In the genomic region with DNA sequence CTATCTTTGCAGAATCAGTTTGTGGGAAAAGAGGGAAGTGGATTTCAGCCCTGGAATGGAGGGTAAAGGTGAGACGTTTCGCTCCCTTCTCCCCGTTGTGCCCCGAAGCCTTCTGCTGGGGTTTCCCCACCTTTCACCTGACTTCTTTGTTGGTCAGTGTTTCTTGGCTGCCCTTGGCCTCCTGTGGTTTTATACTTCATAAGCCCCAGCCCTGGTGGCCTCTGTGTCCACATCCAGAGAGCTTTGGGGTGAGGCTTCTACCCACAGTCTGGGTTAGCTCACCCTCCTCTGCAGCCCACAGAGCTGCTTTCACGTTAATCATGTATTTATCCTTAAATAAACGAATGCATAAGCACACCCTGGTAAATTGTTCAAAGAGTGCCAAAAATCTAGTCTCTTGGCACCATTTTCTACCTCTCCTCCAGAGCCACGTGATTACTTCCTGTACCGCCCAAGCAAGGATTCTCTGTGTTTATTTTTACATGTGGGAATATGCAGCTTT, we compare ENCODE assay signal across 9 mouse cellular contexts.
DNase-seq lines count a peak whose midpoint lies in the region; ATAC-seq and TF ChIP-seq lines count a peak whose summit lies in the region.
"Had no signal": no experiment of that assay in that cellular context is flagged by ENCODE, and none has a peak within 500 bp of the region (broad histone marks: within the 10 kb centered on the region; RNA-seq: fewer than 3 reads in every experiment).

No protein-coding gene starts in this region.

- H3K4me1 ChIP-seq in hindbrain, postnatal 0 days (ENCODE audit: insufficient read depth, low read length), result peaks cover 13% of the 10 kb centered on the region
- peaks cover 11% of the 10 kb centered on the region; the same call in 1 of the 2 replicates for H3K4me1 ChIP-seq in hindbrain, embryonic 14.5 days (replicated peaks; ENCODE audit: control insufficient read depth, insufficient read depth, low read length)
- peaks cover 35% of the 10 kb centered on the region for H3K4me1 ChIP-seq in lung, embryonic 15.5 days
- H3K4me1 ChIP-seq in intestine, embryonic 16.5 days (ENCODE audit: control insufficient read depth, insufficient read depth, low read length), result peaks cover 29% of the 10 kb centered on the region

- H3K4me3 ChIP-seq in hindbrain, postnatal 0 days (ENCODE audit: low read length), result no peak overlapping the region
- H3K4me3 ChIP-seq in hindbrain, embryonic 14.5 days (replicated peaks; ENCODE audit: low read length), result no peak overlapping the region
- no peak overlapping the region for H3K4me3 ChIP-seq in lung, embryonic 15.5 days
- H3K4me3 ChIP-seq in intestine, embryonic 16.5 days (ENCODE audit: low read length), result no peak overlapping the region
- H3K4me3 ChIP-seq: limb, embryonic 15.5 days had no signal

- no peak for TF ChIP-seq CTCF in hindbrain, postnatal 0 days (IDR thresholded peaks at IDR 0.05; ENCODE audit: low read depth)

- no peaks in the 10 kb centered on the region for H3K36me3 ChIP-seq in hindbrain, postnatal 0 days (ENCODE audit: insufficient read depth, low read length)
- H3K36me3 ChIP-seq in hindbrain, embryonic 14.5 days (replicated peaks; ENCODE audit: control insufficient read depth, insufficient read depth), result no peaks in the 10 kb centered on the region
- no peaks in the 10 kb centered on the region for H3K36me3 ChIP-seq in lung, embryonic 15.5 days
- no peaks in the 10 kb centered on the region for H3K36me3 ChIP-seq in intestine, embryonic 16.5 days (ENCODE audit: control insufficient read depth, insufficient read depth, low read length)
- H3K36me3 ChIP-seq: limb, embryonic 15.5 days had no signal

- H3K9ac ChIP-seq in hindbrain, postnatal 0 days (replicated peaks; ENCODE audit: low read length), result no peak overlapping the region
- H3K9ac ChIP-seq in hindbrain, embryonic 14.5 days, result no peak overlapping the region
- H3K9ac ChIP-seq in lung, embryonic 15.5 days, result no peak overlapping the region
- H3K9ac ChIP-seq in intestine, embryonic 16.5 days (ENCODE audit: low read depth, low read length), result no peak overlapping the region
- H3K9ac ChIP-seq: limb, embryonic 15.5 days had no signal

- H3K4me2 ChIP-seq in hindbrain, postnatal 0 days (ENCODE audit: low read depth, low read length), result peak overlapping the region; percentile 13; the same call in 1 of the 2 replicates
- no peak overlapping the region for H3K4me2 ChIP-seq in hindbrain, embryonic 14.5 days (replicated peaks)
- H3K4me2 ChIP-seq in lung, embryonic 15.5 days, result no peak overlapping the region
- no peak overlapping the region for H3K4me2 ChIP-seq in intestine, embryonic 16.5 days (ENCODE audit: low read depth, low read length)
- H3K4me2 ChIP-seq: limb, embryonic 15.5 days had no signal

- H3K27ac ChIP-seq in hindbrain, postnatal 0 days, result 0 out of 2 replicates have a peak overlapping the region, but pooled peaks have one; percentile 32
- no peak overlapping the region for H3K27ac ChIP-seq in hindbrain, embryonic 14.5 days
- H3K27ac ChIP-seq in lung, embryonic 15.5 days, result peak overlapping the region; percentile 27; the same call in 1 of the 2 replicates
- no peak overlapping the region for H3K27ac ChIP-seq in intestine, embryonic 16.5 days (ENCODE audit: low read length)
- H3K27ac ChIP-seq: limb, embryonic 15.5 days had no signal

- 50% methylated on average over 8 of the region's 8 CpGs for WGBS in hindbrain, postnatal 0 days
- 75% methylated on average over 8 of the region's 8 CpGs for WGBS in hindbrain, embryonic 14.5 days
- WGBS in lung, embryonic 15.5 days, result 38% methylated on average over 8 of the region's 8 CpGs
- WGBS in intestine, embryonic 16.5 days, result 54% methylated on average over 8 of the region's 8 CpGs

- no peaks in the 10 kb centered on the region for H3K9me3 ChIP-seq in hindbrain, postnatal 0 days (ENCODE audit: low read length)
- H3K9me3 ChIP-seq in hindbrain, embryonic 14.5 days (ENCODE audit: control insufficient read depth, low read length), result no peaks in the 10 kb centered on the region
- no peaks in the 10 kb centered on the region for H3K9me3 ChIP-seq in lung, embryonic 15.5 days
- H3K9me3 ChIP-seq in intestine, embryonic 16.5 days (ENCODE audit: control insufficient read depth, low read length), result no peaks in the 10 kb centered on the region
- H3K9me3 ChIP-seq: limb, embryonic 15.5 days had no signal

- DNase-seq in hindbrain, postnatal 0 days (ENCODE audit: low spot score), result peak; percentile 33
- no peak for DNase-seq in hindbrain, embryonic 14.5 days (ENCODE audit: low spot score)
- peak; percentile 46 for DNase-seq in adipocyte (ENCODE audit: low spot score)
- DNase-seq in cerebellum, postnatal 25 days, result peak; percentile 61 to 63
- DNase-seq in adrenal gland, postnatal 25 days, result no peak

- no peak for ATAC-seq in hindbrain, postnatal 0 days
- no peak for ATAC-seq in hindbrain, embryonic 14.5 days (ENCODE audit: low FRiP score)
- ATAC-seq in lung, embryonic 15.5 days (ENCODE audit: borderline replicate concordance, extremely low read depth, low FRiP score, low TSS enrichment), result peak; percentile 40; the same call in 1 of the 2 replicates
- ATAC-seq in intestine, embryonic 16.5 days, result no peak
- ATAC-seq in megakaryocyte-erythroid progenitor cell, adult 5-6 weeks (replicated peaks; ENCODE audit: low FRiP score, low TSS enrichment, poor library complexity, severe bottlenecking), result no peak

- no peaks in the 10 kb centered on the region for H3K27me3 ChIP-seq in hindbrain, postnatal 0 days (ENCODE audit: insufficient read depth, low read length)
- H3K27me3 ChIP-seq in hindbrain, embryonic 14.5 days (ENCODE audit: control insufficient read depth, insufficient read depth, low read length), result no peaks in the 10 kb centered on the region
- no peaks in the 10 kb centered on the region for H3K27me3 ChIP-seq in lung, embryonic 15.5 days
- no peaks in the 10 kb centered on the region for H3K27me3 ChIP-seq in intestine, embryonic 16.5 days (replicated peaks; ENCODE audit: control insufficient read depth, insufficient read depth, low read length)
- H3K27me3 ChIP-seq: limb, embryonic 15.5 days had no signal

Comparison
In these comparisons a context has a peak if more than half of its experiments do, and no peak if none do; other contexts are left out.
1. DNase-seq: peak in hindbrain, postnatal 0 days (single experiment), adipocyte (single experiment) and cerebellum, postnatal 25 days (2 of 2); none in hindbrain, embryonic 14.5 days (single experiment) and adrenal gland, postnatal 25 days (single experiment).
2. H3K27ac ChIP-seq: peak in hindbrain, postnatal 0 days (single experiment) and lung, embryonic 15.5 days (single experiment); none in hindbrain, embryonic 14.5 days (single experiment) and intestine, embryonic 16.5 days (single experiment).